Mouse (Mus musculus) brain, embryonic 14.5 days (tissue): ENCODE results near the gene Pdzd9.

Experiments
- CTCF ChIP-seq: fragments of 200-500 bp; IDR thresholded peaks from 2 replicates; pipeline ENCODE4 v1.5.1; 2012; ENCODE audit warnings: inconsistent platforms, mild to moderate bottlenecking, moderate library complexity, borderline replicate concordance; ENCODE audit not compliant: insufficient read depth, insufficient read length; ENCODE audit errors: extremely low read depth
- POLR2A ChIP-seq: fragments of 200-500 bp; IDR thresholded peaks from 2 replicates; pipeline ENCODE4 v1.6.1; 2012; ENCODE audit warnings: mild to moderate bottlenecking, inconsistent platforms, borderline replicate concordance; ENCODE audit not compliant: poor library complexity, insufficient read depth, insufficient read length, severe bottlenecking; ENCODE audit errors: extremely low read depth

DNA sequence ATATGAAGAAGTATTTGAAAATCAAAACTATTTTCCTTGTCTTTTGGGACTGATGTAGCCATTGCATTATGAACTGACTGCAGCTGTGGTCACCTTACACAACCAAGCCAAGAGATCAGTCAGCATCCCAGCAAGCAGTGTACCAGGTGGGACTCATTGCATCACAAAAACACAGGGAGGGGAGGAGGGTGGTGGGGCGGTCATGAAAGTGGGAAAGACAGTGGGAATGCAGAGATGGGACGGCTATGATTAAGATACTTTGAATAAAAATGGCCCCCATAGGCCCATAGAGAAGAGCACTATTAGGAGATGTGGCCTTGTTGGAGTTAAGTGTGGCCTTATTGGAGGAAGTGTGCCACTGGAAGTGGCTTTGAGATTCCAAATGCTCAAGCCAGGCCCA is 26.2 kb upstream of the Pdzd9 start:
- no peak for TF ChIP-seq CTCF
- no peak for TF ChIP-seq POLR2A
